Mouse (Mus musculus): ENCODE measurements at regions not wholly inside any gene's neighbourhood (a gene's known extent, or its start where the extent isn't known, plus 50 kb on each side); places are given as distances from the start of the nearest gene placed in this dataset.

DNA sequence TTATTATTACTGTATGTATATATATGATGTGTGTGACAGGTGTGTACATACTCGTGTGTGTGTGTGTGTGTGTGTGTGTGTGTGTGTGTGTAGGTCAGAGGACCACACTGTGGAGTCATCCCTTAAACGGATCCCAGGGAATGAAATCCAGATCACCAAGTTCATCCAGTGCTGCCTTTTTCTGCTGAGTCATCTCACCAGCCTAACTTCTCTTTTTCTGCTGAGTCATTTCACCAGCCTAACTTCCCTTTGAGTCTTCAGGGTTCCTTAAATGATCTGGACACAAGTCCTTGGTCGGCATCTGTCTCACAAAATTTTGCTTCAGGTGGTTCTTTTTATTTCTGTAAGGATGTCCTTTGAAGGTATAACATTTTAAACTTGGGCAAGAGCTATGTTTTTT is 302.2 kb downstream of the 1810013L24Rik start:
- TF ChIP-seq POLR2A (IDR thresholded peaks at IDR 0.05; ENCODE audit: low read depth, low read length) (no peak), CTCF (conservative IDR thresholded peaks at IDR 0.05; ENCODE audit: insufficient read depth, insufficient read length, low read depth, low read length) (no peak)

Data from kidney, adult 2 months (tissue).